Mouse (Mus musculus): ENCODE data around the gene Mfn2. TPM values are rescaled to one million over a fixed set of nuclear protein-coding genes. Genes with fewer than 3 reads are reported as not detected.
A peak's percentile ranks its signal among the peaks of the same experiment; 100 is the strongest.

Gene Mfn2
- polyA plus RNA-seq, 2 experiments = 8.6 to 9.2 TPM

- H3K27me3 ChIP-seq (ENCODE audit: control insufficient read depth, insufficient read depth, low read length) = no peaks in the 10 kb centered on the region; the same call in 1 of the 2 replicates
- H3K4me1 ChIP-seq (replicated peaks; ENCODE audit: control insufficient read depth in 2 of 2, insufficient read depth in 2 of 2, low read length in 1 of 2) = peaks cover 0 to 18% of the 10 kb centered on the region in 2 experiments; a peak in 3 of 4 replicates
- no peak overlapping the region for H3K4me3 ChIP-seq (ENCODE audit: insufficient read depth in 1 of 2, low read depth in 2 of 2, low read length in 2 of 2)
- DNase-seq (ENCODE audit: low read depth in 3 of 3, low spot score in 3 of 3) (no peak), ATAC-seq (ENCODE audit: insufficient read depth) (no peak)
- no peaks in the 10 kb centered on the region for H3K36me3 ChIP-seq (replicated peaks; ENCODE audit: control insufficient read depth, insufficient read depth, low read depth)
- WGBS (ENCODE audit: insufficient replicate concordance) = 49% methylated on average over 3 of the region's 3 CpGs
- H3K9me3 ChIP-seq (ENCODE audit: control insufficient read depth, low read length) = no peaks in the 10 kb centered on the region
- TF ChIP-seq EP300 (IDR thresholded peaks at IDR 0.05; ENCODE audit: low read depth) = no peak
- no peak for TF ChIP-seq CTCF (IDR thresholded peaks at IDR 0.05; ENCODE audit: low read depth)
- no peak overlapping the region for H3K4me2 ChIP-seq (ENCODE audit: low read depth)
- H3K27ac ChIP-seq = no peak overlapping the region
- H3K9ac ChIP-seq (replicated peaks) = no peak overlapping the region
Observed at GRCm38 (mm10) chr4:147934134-147934533, 29.6 kb upstream of the Mfn2 start.

GRCm38 (mm10) chr4:147930946-147931345, 26.4 kb upstream of the Mfn2 start:
- 82% methylated on average over 14 of the region's 14 CpGs for WGBS (ENCODE audit: insufficient replicate concordance)
- ATAC-seq (ENCODE audit: insufficient read depth) (no peak), DNase-seq (ENCODE audit: low read depth in 3 of 3, low spot score in 3 of 3) (no peak)
- H3K4me2 ChIP-seq (ENCODE audit: low read depth) = no peak overlapping the region
- H3K27ac ChIP-seq = no peak overlapping the region
- H3K9me3 ChIP-seq (ENCODE audit: control insufficient read depth, low read length) = no peaks in the 10 kb centered on the region
- H3K27me3 ChIP-seq (ENCODE audit: control insufficient read depth, insufficient read depth, low read length) = no peaks in the 10 kb centered on the region
- H3K9ac ChIP-seq (replicated peaks) = no peak overlapping the region
- H3K36me3 ChIP-seq (replicated peaks; ENCODE audit: control insufficient read depth, insufficient read depth, low read depth) = no peaks in the 10 kb centered on the region
- TF ChIP-seq EP300 (IDR thresholded peaks at IDR 0.05; ENCODE audit: low read depth) (no peak), CTCF (IDR thresholded peaks at IDR 0.05; ENCODE audit: low read depth) (no peak)
- peaks cover 0 to 6% of the 10 kb centered on the region in 2 experiments; a peak in 2 of 4 replicates for H3K4me1 ChIP-seq (replicated peaks; ENCODE audit: control insufficient read depth in 2 of 2, insufficient read depth in 2 of 2, low read length in 1 of 2)
- H3K4me3 ChIP-seq (ENCODE audit: insufficient read depth in 1 of 2, low read depth in 2 of 2, low read length in 2 of 2) = no peak overlapping the region

GRCm38 (mm10) chr4:147928540-147928939, 24.0 kb upstream of the Mfn2 start:
- H3K4me3 ChIP-seq (ENCODE audit: insufficient read depth in 1 of 2, low read depth in 2 of 2, low read length in 2 of 2) = no peak overlapping the region
- H3K4me2 ChIP-seq (ENCODE audit: low read depth) = no peak overlapping the region
- TF ChIP-seq CTCF (IDR thresholded peaks at IDR 0.05; ENCODE audit: low read depth) (no peak), EP300 (IDR thresholded peaks at IDR 0.05; ENCODE audit: low read depth) (no peak)
- no peaks in the 10 kb centered on the region for H3K27me3 ChIP-seq (ENCODE audit: control insufficient read depth, insufficient read depth, low read length)
- no peak overlapping the region for H3K27ac ChIP-seq
- WGBS (ENCODE audit: insufficient replicate concordance) = 68% methylated on average over 7 of the region's 7 CpGs
- no peaks in the 10 kb centered on the region for H3K36me3 ChIP-seq (replicated peaks; ENCODE audit: control insufficient read depth, insufficient read depth, low read depth)
- ATAC-seq (ENCODE audit: insufficient read depth) = no peak
- no peak for DNase-seq (ENCODE audit: low read depth in 3 of 3, low spot score in 3 of 3)
- H3K9ac ChIP-seq (replicated peaks) = no peak overlapping the region
- H3K9me3 ChIP-seq (ENCODE audit: control insufficient read depth, low read length) = no peaks in the 10 kb centered on the region
- peaks cover 0 to 1% of the 10 kb centered on the region in 2 experiments; a peak in 1 of 4 replicates for H3K4me1 ChIP-seq (replicated peaks; ENCODE audit: control insufficient read depth in 2 of 2, insufficient read depth in 2 of 2, low read length in 1 of 2)

GRCm38 (mm10) chr4:147928136-147928535, 23.6 kb upstream of the Mfn2 start:
- Histone ChIP-seq H3K4me2 (ENCODE audit: low read depth) (no peak overlapping the region), H3K27me3 (ENCODE audit: control insufficient read depth, insufficient read depth, low read length) (no peaks in the 10 kb centered on the region), H3K36me3 (replicated peaks; ENCODE audit: control insufficient read depth, insufficient read depth, low read depth) (no peaks in the 10 kb centered on the region), H3K4me3 (ENCODE audit: insufficient read depth in 1 of 2, low read depth in 2 of 2, low read length in 2 of 2) (no peak overlapping the region), H3K27ac (no peak overlapping the region), H3K4me1 (replicated peaks; ENCODE audit: control insufficient read depth in 2 of 2, insufficient read depth in 2 of 2, low read length in 1 of 2) (peaks cover 0 to 1% of the 10 kb centered on the region in 2 experiments; a peak in 1 of 4 replicates), H3K9me3 (ENCODE audit: control insufficient read depth, low read length) (no peaks in the 10 kb centered on the region), H3K9ac (replicated peaks) (no peak overlapping the region)
- TF ChIP-seq CTCF (IDR thresholded peaks at IDR 0.05; ENCODE audit: low read depth) (no peak), EP300 (IDR thresholded peaks at IDR 0.05; ENCODE audit: low read depth) (no peak)
- DNase-seq (ENCODE audit: low read depth in 3 of 3, low spot score in 3 of 3) (no peak), ATAC-seq (ENCODE audit: insufficient read depth) (peak; percentile 2; the same call in 1 of the 2 replicates)
- 19% methylated on average over 9 of the region's 9 CpGs for WGBS (ENCODE audit: insufficient replicate concordance)

GRCm38 (mm10) chr4:147927705-147928104, 23.2 kb upstream of the Mfn2 start:
- DNase-seq (ENCODE audit: low read depth in 3 of 3, low spot score in 3 of 3) = no peak
- Histone ChIP-seq H3K27me3 (ENCODE audit: control insufficient read depth, insufficient read depth, low read length) (no peaks in the 10 kb centered on the region), H3K9me3 (ENCODE audit: control insufficient read depth, low read length) (no peaks in the 10 kb centered on the region), H3K9ac (replicated peaks) (no peak overlapping the region), H3K4me2 (ENCODE audit: low read depth) (no peak overlapping the region), H3K36me3 (replicated peaks; ENCODE audit: control insufficient read depth, insufficient read depth, low read depth) (no peaks in the 10 kb centered on the region), H3K4me3 (ENCODE audit: insufficient read depth in 1 of 2, low read depth in 2 of 2, low read length in 2 of 2) (no peak overlapping the region), H3K4me1 (replicated peaks; ENCODE audit: control insufficient read depth in 2 of 2, insufficient read depth in 2 of 2, low read length in 1 of 2) (peaks cover 0 to 1% of the 10 kb centered on the region in 2 experiments; a peak in 1 of 4 replicates), H3K27ac (no peak overlapping the region)
- TF ChIP-seq EP300 (IDR thresholded peaks at IDR 0.05; ENCODE audit: low read depth) = no peak
- TF ChIP-seq CTCF (IDR thresholded peaks at IDR 0.05; ENCODE audit: low read depth) = no peak
- 21% methylated on average over 8 of the region's 8 CpGs for WGBS (ENCODE audit: insufficient replicate concordance)
- peak; percentile 35; the same call in 1 of the 2 replicates for ATAC-seq (ENCODE audit: insufficient read depth)
